Mouse (Mus musculus) heart, postnatal 14 days (tissue): Measurements from ENCODE around the gene Nfia. TPM values are rescaled to one million over a fixed set of nuclear protein-coding genes. Genes with fewer than 3 reads are reported as not detected.

Experiments
- DNase-seq, 2 experiments: peaks; one replicate each; pipeline ENCODE4 v3.0.0; 2021 to 2022
- intact Hi-C: fragments of 180-260 bp; cut with DNase I; formaldehyde crosslinking; loops from one replicate; pipeline ENCODE4 v1.15.1; 2025
- total RNA-seq, 2 experiments: library from RNA; stranded (reverse); gene quantifications; 2 replicates each; pipeline ENCODE4 v1.2.3; 2021

Gene Nfia
- total RNA-seq, 2 experiments from 2014 or later: 159 to 170 TPM

DNA sequence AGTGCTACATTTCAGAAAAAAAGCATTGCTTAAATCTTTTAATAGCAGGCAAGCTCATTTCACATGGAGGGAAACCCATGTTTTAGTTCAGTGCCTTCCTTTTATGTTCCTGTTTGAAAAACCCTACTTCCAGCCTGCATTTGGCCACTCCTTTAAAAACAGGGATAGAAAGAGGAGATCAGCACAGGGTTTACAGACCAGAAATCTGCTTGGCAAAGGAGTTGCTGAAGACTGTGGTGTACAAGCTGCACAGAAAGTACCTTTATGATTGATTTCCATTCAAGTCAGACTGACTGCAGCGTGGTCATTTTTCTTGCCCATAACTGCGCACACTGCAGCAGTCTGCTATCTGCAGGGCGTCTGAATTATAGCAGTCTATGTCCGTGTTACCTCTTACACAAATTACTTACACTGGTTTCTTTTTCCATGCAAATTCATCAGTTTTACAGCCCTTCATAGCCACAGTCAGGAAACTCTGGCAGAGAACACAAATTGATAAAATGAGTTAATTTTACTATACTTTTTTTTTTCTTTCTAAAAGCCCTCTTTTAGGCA, 236.4 kb downstream of the Nfia start:
- intact Hi-C loops: loop anchor here (5.0 kb wide), 2 partner anchors 78 to 98 kb away; no protein-coding TSS in a partner anchor
- no peak for DNase-seq

DNA sequence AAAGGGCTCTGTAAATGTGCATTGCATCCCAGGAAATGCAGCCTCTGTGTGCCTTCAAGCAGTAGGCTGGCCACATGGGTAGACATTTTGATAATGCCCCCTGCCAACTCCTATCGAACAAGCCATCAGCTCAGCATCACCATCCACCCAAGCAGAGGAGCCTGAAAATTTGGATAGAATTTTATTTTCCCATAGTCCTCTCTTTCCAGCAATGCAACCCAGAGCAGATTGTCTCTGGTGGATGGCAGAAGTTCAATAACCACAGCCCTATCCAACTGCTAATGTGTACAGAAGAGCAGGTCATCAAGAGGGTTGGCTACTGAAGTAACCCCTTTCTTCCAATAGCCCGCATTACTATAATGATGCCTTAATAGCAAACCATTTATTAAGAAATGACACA, 237.4 kb downstream of the Nfia start:
- no peak for DNase-seq
- intact Hi-C loops: loop anchor here (5.0 to 10.0 kb wide), 4 partner anchors 42 to 435 kb away; no protein-coding TSS in a partner anchor

DNA sequence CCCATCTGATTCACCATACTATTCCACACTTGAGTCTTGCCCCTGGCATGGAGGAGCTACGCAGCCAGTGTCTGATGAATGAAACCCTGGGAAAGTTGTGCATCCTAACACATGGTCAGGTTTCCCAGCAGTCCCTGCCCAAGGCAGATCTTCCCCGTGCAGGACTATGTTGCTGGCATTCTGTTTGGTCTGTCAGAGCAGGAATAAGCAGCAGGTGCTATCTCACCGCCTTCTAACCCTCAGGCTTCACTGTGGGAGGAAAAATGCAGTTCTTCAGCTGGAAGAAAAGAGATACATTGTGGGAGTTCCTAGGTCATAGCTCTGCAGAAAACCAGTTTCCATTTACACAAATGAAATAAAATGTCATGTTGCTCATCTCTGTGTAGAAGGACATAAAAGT, 247.3 kb downstream of the Nfia start:
- DNase-seq: no peak
- intact Hi-C loops: loop anchor here (10.0 kb wide), 1 partner anchor 425 kb away; no protein-coding TSS in a partner anchor

DNA sequence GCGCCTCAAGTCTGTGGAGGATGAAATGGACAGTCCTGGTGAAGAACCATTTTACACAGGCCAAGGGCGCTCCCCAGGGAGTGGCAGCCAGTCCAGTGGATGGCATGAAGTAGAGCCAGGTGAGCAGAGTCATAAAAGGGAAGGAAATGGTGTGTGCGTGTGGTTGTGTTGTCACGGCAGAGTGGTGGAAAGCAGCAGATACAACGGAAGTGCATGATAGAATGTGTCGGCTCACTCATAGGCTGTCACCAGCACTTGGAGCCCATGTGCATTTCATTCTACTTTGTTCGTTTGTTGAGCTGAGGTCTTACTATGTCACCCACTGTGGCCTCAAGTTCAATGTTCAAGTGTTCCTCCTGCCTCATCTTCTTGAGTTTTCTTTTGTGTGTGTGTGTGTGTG, 248.3 kb downstream of the Nfia start:
- no peak for DNase-seq
- intact Hi-C loops: no loop called here

DNA sequence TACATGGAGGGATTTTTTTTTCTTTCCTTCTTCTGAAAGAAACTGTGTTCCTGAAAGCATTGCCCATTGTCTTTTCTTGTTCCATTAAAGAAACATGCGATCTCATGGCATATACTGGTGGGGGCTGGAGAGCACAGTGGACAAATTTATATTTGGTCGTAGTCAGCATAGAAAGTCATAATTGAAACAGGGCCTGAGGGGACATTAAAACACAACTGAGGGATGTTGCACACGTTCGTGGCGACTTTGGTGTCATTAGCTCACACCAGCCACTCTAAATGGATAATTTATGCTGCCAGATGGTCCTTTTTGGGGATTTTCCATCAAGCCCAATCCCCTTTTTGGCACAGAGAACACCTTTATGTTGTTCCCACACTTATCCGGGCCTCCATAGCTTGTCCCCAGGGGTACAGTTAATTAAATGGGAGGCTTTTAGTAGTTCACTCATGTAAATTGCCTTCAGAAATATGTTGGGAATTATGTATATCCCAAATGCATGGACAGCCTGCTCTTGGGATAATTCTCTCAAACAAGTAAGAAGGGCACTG, 250.8 kb downstream of the Nfia start:
- intact Hi-C loops: no loop called here
- DNase-seq: no peak

DNA sequence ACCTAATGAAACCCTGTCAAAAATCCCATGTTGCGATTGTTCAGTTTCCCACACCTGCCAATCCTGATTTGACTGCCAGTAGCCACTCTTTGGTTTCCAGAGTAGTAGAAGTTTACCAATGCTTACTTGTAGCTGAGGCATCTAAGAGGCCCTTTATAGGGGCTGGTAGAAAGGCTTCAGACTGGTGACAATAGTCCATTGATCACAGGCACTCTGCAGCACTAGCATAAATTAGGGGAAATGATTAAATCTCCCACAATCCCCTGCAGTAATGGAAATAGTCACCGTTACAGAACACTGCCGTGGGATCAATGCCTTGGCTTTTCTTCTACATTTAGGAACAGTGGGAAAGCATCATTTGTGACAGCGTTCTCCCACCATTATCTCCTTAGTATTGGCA, 254.9 kb downstream of the Nfia start:
- intact Hi-C loops: no loop called here
- DNase-seq: no peak

DNA sequence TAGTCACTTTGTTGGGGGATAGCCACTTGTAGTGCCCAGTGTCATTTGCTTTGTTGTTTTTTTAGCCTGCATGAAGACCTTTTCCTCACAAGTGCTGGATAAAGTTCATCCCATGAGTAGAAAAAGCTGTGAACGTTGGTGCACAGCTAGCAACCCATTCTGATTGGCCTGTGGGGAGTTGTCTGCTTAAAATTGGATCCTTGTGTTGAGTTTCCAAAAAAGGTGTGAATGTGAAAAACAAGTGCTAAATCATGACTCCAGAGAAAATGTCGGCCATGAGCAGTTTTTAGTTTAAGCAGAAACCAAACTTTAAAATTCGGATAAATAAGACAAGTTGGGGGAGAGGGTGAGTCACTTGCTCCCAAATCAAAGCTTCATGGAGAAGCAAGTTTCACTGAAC, 259.3 kb downstream of the Nfia start:
- intact Hi-C loops: no loop called here

DNA sequence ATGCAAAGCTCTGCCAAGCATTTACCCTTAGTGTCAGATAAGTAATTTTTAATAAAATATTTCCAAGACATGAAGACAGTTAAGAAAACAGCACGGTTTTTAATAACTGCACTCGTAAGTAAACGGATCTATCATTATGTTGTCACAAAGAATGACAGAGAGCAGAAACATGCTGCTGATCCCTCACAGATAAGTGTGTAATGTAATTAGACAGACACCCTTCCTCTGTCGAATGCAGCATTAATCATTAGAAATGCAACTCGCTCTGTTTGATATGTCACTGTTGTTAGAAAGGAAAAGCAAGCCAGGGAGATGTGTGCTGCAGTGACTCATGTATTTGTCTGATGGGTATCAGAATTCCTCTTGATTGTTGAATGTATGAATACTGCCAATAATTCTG, 259.8 kb downstream of the Nfia start:
- intact Hi-C loops: no loop called here
- DNase-seq: no peak

More for the DNA sequence above, 259.3 kb downstream of the Nfia start:
- no peak for DNase-seq

DNA sequence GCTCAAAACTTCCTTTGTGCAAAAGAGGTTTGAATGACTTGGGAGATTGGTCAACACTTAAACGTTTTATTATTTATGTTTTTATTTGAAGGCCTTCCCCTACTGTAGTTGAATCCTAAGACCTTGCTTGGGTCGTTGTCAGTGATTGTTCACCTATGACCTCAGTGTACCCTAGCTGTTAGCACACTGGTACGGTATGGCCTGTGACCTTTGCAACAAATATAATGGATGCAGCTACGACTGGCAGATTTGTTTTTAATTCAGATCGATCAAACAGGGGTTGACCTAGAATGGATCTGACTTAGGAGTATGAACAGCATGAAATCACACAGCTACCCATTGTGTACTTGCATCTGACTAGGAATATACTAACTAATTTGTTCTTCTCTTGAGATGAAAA, 266.6 kb downstream of the Nfia start:
- DNase-seq: no peak
- intact Hi-C loops: no loop called here

DNA sequence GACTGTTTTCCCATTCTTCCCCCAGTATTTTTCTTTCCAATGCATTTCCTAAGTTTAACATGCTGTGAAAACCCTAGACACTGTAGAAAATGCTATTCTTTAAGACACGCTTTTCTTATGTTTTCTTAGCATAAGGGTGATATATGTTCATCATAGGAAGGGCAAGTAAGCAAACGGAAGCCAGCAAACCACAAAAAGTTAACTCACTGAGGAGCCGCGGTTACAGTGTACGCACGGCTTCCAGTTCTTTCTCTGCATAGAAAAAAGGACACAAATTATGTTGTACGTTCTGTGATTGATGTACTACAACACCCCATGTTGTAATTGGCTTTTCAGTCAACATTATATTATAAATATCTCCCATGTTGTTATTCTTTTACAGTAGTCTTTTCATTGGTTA, 267.6 kb downstream of the Nfia start:
- no peak for DNase-seq
- intact Hi-C loops: loop anchor here (5.0 kb wide), 1 partner anchor 282 kb away; no protein-coding TSS in a partner anchor

DNA sequence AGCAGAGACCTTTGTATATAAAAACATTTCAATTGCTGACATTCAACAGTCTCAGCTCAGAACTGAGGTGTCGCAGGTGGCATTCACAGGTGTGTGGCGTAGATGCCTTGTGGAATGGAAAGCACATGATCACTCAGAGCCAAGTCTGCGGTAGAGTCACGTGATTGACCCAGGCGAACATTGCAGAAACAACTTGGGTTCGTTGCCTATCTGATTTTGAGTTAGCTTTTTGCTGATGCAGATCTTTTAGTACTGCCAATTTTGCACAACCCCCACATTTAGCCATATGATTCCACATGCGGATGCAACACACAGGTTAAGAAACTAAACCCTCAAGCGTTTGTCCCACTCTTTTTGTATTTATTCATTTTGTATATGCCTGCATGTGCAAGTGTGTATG, 272.1 kb downstream of the Nfia start:
- intact Hi-C loops: loop anchor here (5.0 kb wide), 2 partner anchors 63 to 278 kb away; no protein-coding TSS in a partner anchor
- no peak for DNase-seq

DNA sequence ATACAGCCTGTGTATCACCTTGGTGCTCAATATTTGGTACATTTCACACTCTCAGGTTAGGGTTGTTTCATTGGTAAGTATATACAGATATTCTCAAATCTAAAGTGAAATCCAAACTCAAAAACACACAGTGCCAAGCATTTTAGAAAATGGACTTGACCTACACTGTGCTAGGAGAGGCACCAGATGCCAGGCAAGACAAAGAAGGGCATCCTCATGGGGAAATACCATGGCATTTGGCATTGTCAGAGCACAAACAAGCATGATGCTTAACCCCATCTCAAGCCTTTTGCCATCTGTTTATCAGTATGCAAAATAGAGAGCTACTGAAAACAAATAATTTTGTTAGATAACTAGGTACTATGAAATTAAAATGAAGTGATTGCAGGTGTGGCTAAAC, 274.8 kb downstream of the Nfia start:
- intact Hi-C loops: loop anchor here (5.0 kb wide), 1 partner anchor 60 kb away; no protein-coding TSS in a partner anchor
- DNase-seq: no peak

DNA sequence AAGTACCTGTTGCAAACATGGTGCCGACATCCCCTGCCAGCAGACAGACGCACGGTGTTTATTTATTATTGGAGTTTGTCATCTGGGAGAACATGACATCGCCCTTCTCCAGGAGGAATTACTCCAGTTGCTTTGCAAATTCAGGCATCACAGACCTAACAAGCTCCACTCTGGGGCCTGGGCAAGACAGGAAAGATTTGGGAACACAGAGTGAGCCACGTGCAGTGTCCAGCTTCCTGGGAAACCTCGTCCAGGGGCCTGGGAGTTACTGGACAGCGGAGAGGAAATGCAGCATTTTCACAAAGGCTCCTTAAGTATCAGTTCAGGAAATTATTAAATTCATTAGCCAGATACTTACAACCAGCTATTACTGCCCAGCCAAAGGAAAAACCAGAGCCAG, 277.1 kb downstream of the Nfia start:
- peak; percentile 23 to 28 for DNase-seq
- intact Hi-C loops: loop anchor here (5.0 kb wide), 1 partner anchor 58 kb away; no protein-coding TSS in a partner anchor

DNA sequence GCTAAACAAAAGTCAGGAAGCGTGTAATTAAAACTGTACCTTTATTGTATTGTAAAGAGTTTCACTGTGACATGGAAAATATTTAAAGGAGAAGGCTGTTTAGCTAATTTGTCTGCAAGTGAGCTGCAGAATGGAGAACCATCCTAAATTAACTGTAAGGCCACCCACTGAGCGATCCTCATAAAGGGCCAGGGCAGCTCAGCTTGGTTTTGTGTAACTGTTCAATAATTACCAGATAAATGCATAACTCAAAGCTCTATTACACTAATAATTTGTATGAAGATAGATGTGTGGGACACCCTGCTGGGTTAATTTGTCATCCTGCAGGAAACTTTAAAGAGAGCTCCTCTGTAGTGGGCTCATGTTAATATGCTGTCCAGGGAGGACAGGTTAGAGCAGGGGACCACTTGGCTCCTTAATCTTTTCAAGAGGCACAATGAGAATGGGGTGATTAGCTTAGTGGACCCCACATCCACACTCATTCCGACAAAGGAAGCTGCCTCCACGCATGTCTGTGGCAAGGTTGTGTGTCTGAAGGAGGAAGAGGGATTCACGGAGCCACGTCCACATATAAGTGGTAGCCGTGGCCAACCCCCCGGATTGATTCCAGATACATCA, 277.6 kb downstream of the Nfia start:
- intact Hi-C loops: loop anchor here (5.0 kb wide), 1 partner anchor 38 kb away; no protein-coding TSS in a partner anchor
- no peak for DNase-seq

DNA sequence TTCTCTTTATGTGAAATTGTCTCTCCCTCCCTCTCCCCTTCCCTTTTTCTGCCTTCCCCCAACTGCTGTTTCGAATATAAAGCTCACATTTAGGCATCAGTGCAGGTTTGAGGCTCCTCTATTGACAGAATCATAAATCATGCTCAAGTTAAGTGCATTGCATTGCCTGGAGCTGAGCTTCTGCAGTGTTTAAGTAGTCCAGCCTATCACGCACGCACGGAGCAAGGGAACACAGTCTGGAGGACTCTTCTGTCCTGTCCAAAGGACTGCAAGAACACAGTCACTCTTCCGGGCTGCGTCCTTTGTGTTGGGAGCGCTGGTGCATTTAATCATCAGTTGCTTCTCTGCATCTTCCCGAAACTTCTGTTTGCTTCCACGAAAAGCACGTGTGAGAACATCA, 278.2 kb downstream of the Nfia start:
- intact Hi-C loops: loop anchor here (5.0 kb wide), 1 partner anchor 38 kb away; no protein-coding TSS in a partner anchor
- no peak for DNase-seq

DNA sequence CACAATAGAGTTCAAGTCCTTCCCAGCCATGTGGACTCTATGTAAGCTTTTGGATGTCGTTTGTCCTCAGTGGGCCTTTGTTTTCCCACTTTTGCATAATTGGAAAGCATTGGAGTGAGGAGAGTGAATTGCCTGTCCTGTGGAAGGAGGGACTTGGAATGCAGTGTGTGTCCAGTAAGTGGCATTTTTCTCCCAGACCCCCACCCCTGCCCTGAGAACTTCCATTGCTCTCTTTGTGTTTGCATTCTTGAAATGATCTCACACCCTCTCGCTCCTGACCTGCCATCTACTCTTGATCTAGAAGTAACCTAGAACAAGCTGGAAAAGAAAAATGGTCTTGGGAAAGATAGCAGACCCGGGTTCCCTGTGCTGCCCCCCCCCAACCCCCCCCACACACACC, 278.8 kb downstream of the Nfia start:
- intact Hi-C loops: loop anchor here (5.0 kb wide), 1 partner anchor 39 kb away; no protein-coding TSS in a partner anchor
- DNase-seq: no peak

DNA sequence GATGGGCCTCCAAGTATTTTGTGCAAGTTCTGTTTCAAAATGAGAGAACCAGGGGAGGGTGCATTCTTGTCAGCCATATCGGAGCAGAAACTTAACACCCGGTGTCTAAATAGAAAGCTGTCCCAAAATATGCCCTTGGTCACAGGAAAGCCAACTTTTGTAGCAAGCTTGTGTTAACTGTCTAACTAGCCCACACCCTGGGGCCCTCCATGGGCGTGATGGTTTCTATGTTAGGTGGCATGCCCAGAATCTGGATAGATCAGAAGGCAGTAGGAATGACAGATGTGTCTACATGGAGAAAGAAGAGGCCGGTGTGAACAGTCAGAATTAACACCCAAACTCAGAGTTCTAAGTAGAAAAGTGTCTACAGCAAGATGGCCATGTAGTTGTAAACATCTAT, 282.5 kb downstream of the Nfia start:
- intact Hi-C loops: no loop called here

DNA sequence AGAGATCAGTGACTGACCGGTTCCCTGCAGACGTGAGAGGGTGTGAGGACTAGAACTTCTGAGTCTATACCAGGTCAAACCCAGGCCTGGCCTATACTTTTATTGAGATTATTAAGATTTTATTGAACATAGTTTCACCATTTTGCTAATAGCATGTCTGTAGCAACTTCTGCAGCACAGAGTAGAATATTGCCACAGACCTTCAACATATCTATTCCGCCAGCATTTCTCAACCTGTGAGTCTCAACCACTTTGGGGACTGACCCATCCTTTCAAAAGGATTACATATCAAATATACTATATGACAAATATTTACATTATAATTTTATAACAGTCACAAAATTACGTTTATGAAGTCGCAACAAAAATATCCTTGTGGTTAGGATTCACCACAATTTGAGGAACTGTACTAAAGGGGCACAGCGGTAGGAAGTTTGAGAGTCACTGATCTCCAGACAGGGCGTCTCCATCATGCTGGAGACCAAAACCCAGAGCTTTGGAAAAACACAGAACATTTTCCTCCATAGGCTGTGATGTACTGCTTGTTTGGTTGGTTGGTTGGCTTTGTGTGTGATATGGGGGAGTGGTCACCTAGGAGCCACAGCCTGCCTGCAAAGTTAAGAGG, 284.0 kb downstream of the Nfia start:
- DNase-seq: no peak

More for the DNA sequence above, 282.5 kb downstream of the Nfia start:
- DNase-seq: no peak

DNA sequence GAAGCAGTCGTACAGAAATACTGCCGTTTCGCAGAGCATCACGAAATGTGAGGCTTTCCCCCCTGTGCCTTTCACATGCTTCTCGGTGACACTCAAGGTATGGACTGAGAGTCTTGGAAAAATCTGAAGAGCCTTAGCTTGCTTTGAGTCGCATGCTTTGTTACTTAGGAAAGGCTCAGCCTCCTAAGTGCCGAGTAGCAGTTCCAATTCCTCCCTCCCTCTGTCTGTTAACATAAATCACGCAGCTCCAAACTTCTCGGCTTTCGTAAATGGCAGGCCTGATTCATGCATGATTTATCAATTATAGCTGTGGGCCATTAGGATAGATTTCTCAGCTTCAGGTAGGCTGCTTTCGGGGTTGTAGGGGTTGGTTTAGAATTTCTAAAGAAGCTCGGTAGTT, 284.7 kb downstream of the Nfia start:
- intact Hi-C loops: no loop called here

More for the DNA sequence above, 284.0 kb downstream of the Nfia start:
- intact Hi-C loops: no loop called here

DNA sequence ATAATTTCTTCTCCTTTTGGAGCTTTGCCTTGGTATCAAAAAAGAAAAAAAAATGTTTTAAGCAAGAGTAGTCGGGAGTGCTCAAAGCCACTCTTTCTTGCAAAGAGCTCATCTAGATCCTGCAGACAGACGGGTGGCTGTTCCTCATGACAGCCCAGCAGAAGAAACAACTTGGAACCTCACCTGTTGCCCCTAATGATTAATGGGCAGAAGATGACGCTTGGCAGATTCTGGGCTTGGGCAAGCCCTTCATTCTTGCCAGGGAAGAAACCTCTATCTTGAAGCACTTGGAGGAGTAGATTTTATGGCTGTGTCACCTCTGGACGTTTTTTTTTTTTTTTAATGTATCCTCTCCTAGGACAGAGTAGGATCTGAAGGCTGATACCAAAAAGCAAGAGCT, 285.2 kb downstream of the Nfia start:
- DNase-seq: no peak
- intact Hi-C loops: no loop called here

More for the DNA sequence above, 284.7 kb downstream of the Nfia start:
- no peak for DNase-seq

DNA sequence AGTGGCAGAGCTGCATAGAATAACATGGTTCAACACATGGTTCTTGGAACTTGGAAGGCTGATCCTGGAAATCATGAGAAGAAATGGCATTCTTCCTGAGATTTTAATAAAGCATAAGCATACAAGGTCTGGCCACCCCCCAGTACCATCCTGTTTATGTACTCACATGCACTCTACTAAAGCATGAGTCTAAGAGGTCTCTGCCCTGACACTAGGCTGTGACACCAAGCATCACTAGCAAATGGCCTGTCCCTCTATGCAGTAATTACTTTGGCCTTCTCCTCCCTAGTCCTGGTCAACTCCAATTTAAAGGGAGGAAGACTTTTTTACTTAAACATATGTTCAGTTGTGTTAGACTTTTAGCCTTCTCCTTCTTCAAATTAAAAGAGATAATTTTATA, 285.6 kb downstream of the Nfia start:
- intact Hi-C loops: no loop called here

More for the DNA sequence above, 285.6 kb downstream of the Nfia start:
- no peak for DNase-seq
